Mouse (Mus musculus): ENCODE data around the gene Cacnb3. TPM values are rescaled to one million over a fixed set of nuclear protein-coding genes. Genes with fewer than 3 reads are reported as not detected.
A peak's percentile ranks its signal among the peaks of the same experiment; 100 is the strongest.

The Cacnb3 gene
- polyA plus RNA-seq, 1 experiment from 2014 or later, result 130 TPM

DNA sequence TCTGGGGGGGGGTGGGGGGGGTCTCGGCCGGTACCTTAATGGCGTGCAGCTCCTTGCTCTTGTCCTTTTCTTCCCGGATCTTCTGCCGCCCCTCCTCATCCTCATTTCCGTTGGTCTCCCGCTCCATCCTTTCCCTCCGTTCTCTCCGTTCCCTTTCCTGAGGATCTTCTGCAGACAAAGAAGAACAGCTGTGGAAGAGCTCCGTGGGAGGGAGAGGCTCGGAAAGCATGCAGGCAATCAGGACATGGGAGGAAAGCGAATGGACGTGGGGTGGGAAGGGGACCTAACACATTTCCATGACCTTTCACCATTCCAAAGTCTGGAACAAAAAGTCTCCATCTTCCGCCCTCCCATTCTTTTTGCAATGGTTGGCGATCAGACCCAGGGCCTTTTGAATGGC, 20.8 kb downstream of the Cacnb3 start:
- DNase-seq (no peak), ATAC-seq (ENCODE audit: low FRiP score, low TSS enrichment) (no peak)
- H3K4me1 ChIP-seq (ENCODE audit: control insufficient read depth, insufficient read depth, low read length), result no peaks in the 10 kb centered on the region
- H3K27ac ChIP-seq (replicated peaks; ENCODE audit: low read depth, low read length), result no peak overlapping the region
- H3K9ac ChIP-seq (replicated peaks; ENCODE audit: low read length), result no peak overlapping the region
- no peaks in the 10 kb centered on the region for H3K9me3 ChIP-seq (ENCODE audit: control insufficient read depth, low read length)
- no peak overlapping the region for H3K4me3 ChIP-seq (replicated peaks; ENCODE audit: low read depth, low read length)
- H3K27me3 ChIP-seq (ENCODE audit: control insufficient read depth, insufficient read depth, low read length), result no peaks in the 10 kb centered on the region
- no peak overlapping the region for H3K4me2 ChIP-seq (ENCODE audit: low read length)
- WGBS, result 89% methylated on average over 15 of the region's 15 CpGs
- H3K36me3 ChIP-seq (ENCODE audit: control insufficient read depth, insufficient read depth, low read length), result peaks cover 99% of the 10 kb centered on the region

DNA sequence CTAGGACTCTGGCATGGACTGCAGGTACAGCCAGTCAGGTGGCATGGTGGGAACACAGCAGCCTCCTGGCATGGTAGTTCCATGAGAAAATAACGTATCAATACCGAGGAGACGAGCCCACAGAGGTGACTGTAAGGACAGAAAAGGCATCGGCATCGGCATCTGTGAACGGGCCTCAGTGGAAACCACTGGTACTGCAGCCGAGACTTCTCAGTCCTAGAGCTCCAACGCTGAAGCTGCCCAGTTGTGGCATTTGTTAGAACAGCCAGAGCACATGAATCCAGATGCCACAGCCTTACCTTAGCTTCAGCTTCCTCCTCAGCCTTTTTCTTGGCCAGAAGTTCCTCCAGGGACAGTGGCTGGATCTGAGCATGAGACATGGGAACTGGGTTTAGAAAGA, 21.5 kb downstream of the Cacnb3 start:
- Histone ChIP-seq H3K9me3 (ENCODE audit: control insufficient read depth, low read length) (no peaks in the 10 kb centered on the region), H3K36me3 (ENCODE audit: control insufficient read depth, insufficient read depth, low read length) (peaks cover 99% of the 10 kb centered on the region), H3K27me3 (ENCODE audit: control insufficient read depth, insufficient read depth, low read length) (no peaks in the 10 kb centered on the region), H3K4me1 (ENCODE audit: control insufficient read depth, insufficient read depth, low read length) (no peaks in the 10 kb centered on the region), H3K27ac (replicated peaks; ENCODE audit: low read depth, low read length) (no peak overlapping the region), H3K4me2 (ENCODE audit: low read length) (no peak overlapping the region), H3K9ac (replicated peaks; ENCODE audit: low read length) (no peak overlapping the region), H3K4me3 (replicated peaks; ENCODE audit: low read depth, low read length) (no peak overlapping the region)
- DNase-seq (no peak), ATAC-seq (ENCODE audit: low FRiP score, low TSS enrichment) (no peak)
- WGBS, result 94% methylated on average over 8 of the region's 8 CpGs

DNA sequence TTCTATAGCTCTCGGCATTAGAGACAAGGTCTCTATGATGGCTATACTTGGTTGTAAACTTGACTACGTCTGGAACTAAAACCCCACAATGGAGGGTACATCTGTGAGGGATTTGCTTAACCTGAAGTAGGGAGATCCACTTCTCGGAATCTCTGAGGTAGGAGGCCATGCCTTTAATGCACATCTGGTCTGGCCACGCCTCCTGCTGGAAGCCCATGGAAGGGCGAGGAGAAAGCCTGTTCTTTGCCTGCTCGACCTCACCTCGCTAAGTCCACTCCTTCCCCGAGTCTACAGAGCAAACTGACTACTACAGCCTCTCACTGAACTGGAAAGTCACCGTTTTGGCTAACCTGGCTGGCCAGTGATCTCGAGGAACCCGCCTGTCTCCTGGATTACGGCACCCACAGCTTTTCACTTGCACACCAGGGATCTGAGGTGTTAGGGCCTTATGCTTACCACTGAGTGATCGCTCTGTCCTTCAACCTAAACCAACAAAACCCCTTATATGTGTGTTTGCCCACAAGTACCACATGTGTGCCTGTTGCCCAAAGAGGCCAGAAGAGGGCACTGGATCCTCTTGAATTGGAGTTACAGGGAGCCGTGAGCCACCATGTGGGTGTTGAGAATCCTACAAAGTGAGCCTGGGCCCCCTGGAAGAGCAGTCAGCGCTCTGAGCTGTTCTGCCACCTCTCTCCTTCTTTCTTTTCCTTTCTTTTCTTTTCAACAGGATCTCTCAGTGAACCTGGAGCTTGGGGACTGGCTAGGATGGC, 26.5 kb downstream of the Cacnb3 start:
- H3K4me3 ChIP-seq (replicated peaks; ENCODE audit: low read depth, low read length), result no peak overlapping the region
- 84% methylated on average over 15 of the region's 15 CpGs for WGBS

DNA sequence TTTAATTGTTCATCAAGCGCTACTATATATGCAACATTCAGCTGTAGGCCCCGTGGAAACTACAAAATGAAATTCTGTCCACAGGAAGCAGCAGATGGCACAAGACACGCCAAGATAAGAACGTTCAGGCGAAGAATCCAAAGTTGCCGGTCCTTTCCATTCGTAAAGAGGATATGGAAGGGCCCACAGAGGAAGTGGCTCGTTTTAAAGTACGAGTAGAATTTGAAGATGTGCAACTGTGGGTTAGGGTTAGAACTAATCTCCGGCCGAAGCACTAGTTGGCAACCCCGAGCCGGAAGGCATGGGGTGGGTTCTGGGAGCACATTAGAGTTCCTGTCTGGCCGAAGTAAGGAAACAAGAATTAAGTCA, 31.5 kb downstream of the Cacnb3 start:
- Histone ChIP-seq H3K4me3 (replicated peaks; ENCODE audit: low read depth, low read length) (peak overlapping the region; percentile 85), H3K4me1 (ENCODE audit: control insufficient read depth, insufficient read depth, low read length) (peaks cover 9% of the 10 kb centered on the region; the same call in 1 of the 2 replicates), H3K4me2 (ENCODE audit: low read length) (peak overlapping the region; percentile 83), H3K27ac (replicated peaks; ENCODE audit: low read depth, low read length) (peak overlapping the region; percentile 91), H3K9ac (replicated peaks; ENCODE audit: low read length) (peak overlapping the region; percentile 88), H3K27me3 (ENCODE audit: control insufficient read depth, insufficient read depth, low read length) (no peaks in the 10 kb centered on the region), H3K9me3 (ENCODE audit: control insufficient read depth, low read length) (no peaks in the 10 kb centered on the region), H3K36me3 (ENCODE audit: control insufficient read depth, insufficient read depth, low read length) (peaks cover 16% of the 10 kb centered on the region)
- under 1% methylated on average over 14 of the region's 14 CpGs for WGBS
- ATAC-seq (ENCODE audit: low FRiP score, low TSS enrichment) (no peak), DNase-seq (no peak)

More for the DNA sequence above, 26.5 kb downstream of the Cacnb3 start:
- Histone ChIP-seq H3K36me3 (ENCODE audit: control insufficient read depth, insufficient read depth, low read length) (peaks cover 65% of the 10 kb centered on the region), H3K4me2 (ENCODE audit: low read length) (no peak overlapping the region), H3K9me3 (ENCODE audit: control insufficient read depth, low read length) (no peaks in the 10 kb centered on the region), H3K27me3 (ENCODE audit: control insufficient read depth, insufficient read depth, low read length) (no peaks in the 10 kb centered on the region), H3K9ac (replicated peaks; ENCODE audit: low read length) (no peak overlapping the region), H3K4me1 (ENCODE audit: control insufficient read depth, insufficient read depth, low read length) (peaks cover 9% of the 10 kb centered on the region; the same call in 1 of the 2 replicates), H3K27ac (replicated peaks; ENCODE audit: low read depth, low read length) (no peak overlapping the region)
- no peak for DNase-seq
- no peak for ATAC-seq (ENCODE audit: low FRiP score, low TSS enrichment)

DNA sequence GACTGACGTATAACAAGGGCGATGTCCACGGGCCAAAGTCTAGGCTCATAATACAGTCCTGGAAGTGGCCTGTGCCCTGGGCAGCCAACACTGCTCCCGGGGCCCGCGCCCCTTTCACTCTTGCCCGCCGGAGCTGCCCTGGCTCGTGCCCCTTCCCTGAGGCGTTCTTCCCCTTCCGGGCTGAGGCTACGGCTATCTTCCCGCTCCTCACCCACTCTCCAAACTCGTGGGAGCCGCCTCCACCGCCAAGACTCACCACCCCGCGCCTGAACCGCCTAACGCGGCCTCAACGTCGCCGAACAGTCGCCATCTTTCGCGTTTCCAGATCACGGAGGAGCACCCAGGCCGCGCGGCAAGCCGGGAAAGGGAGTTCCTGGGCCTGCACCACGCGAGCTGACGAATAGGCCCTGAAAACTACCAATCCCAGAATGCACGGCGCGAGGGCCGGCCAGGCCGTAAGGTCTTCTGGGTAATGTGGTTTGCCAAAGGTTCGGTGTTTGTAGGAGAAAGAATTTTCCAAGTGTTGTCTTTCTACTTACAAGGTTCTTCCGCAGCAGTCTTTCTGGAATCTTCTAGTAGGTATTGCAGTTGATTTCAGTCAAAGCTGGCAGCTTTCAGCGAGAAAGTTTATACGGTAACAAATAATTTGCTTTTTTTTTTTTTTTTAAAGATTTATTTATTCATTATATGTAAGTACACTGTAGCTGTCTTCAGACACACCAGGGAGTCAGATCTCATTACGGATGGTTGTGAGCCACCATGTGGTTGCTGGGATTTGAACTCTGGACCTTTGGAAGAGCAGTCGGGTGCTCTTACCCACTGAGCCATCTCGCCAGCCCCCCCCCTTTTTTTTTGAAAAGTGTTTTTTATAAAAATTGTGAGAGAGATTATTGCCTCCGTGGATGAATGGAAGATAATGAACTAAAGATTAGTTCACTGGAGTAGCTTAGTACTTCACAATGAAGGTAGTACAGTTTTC, 32.2 kb downstream of the Cacnb3 start, which contains the start of gene Ddx23:
Gene Ddx23, minus strand, starts transcription at position 328 of the 979 bp plus-strand sequence.
- Histone ChIP-seq H3K4me3 (replicated peaks; ENCODE audit: low read depth, low read length) (peak within 1 kb of the TSS; percentile 85), H3K27me3 (ENCODE audit: control insufficient read depth, insufficient read depth, low read length) (no peaks in the 10 kb centered on the region), H3K9ac (replicated peaks; ENCODE audit: low read length) (peak within 1 kb of the TSS; percentile 88), H3K27ac (replicated peaks; ENCODE audit: low read depth, low read length) (peak within 1 kb of the TSS; percentile 91), H3K4me2 (ENCODE audit: low read length) (peak within 1 kb of the TSS; percentile 83), H3K4me1 (ENCODE audit: control insufficient read depth, insufficient read depth, low read length) (peaks cover 9% of the 10 kb centered on the region; the same call in 1 of the 2 replicates), H3K36me3 (ENCODE audit: control insufficient read depth, insufficient read depth, low read length) (peaks cover 9% of the 10 kb centered on the region), H3K9me3 (ENCODE audit: control insufficient read depth, low read length) (no peaks in the 10 kb centered on the region)
- peak; percentile 98 for DNase-seq
- WGBS, result 4% methylated on average over 47 of the region's 48 CpGs
- ATAC-seq (ENCODE audit: low FRiP score, low TSS enrichment), result peak; percentile 93

DNA sequence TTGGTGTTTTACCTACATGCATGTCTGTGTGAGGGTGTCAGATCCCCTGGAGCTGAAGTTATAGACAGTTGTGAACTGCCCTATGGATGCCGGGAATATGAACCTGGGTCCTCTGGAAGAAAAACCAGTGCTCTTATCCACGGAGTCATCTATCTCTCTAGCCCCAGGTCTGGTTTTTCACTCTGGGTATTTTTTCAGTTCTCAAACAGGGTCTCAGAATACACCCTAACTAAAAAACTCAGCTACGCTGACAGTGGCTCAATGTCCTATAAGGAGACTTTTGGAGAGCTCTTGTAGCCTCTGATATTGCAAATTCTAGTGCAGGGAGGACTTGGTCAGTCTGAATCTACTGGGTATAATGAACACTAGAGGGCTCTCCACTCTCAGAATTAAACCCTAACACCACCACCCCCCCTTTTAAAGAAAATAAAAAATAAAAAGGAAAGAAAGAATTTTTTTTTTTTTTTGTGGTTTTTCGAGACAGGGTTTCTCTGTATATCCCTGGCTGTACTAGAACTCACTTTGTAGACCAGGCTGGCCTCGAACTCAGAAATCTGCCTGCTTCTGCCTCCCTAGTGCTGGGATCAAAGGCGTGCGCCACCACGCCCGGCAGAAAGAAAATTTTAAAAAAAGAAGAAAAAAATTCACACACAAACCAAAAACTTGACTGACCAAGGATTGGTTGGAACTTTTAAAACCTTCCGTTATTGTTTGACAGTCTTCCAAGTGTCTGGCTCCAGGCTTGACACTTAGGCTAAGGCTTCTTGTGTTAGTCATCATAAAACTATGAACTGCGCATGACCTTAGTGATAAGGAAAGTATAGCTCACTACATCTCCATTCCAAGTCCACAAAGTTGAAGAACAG, 33.6 kb downstream of the Cacnb3 start:
- peak; percentile 68 for DNase-seq
- no peak overlapping the region for H3K27ac ChIP-seq (replicated peaks; ENCODE audit: low read depth, low read length)
- no peak overlapping the region for H3K4me3 ChIP-seq (replicated peaks; ENCODE audit: low read depth, low read length)
- no peak for ATAC-seq (ENCODE audit: low FRiP score, low TSS enrichment)
- WGBS, result 80% methylated on average over 11 of the region's 11 CpGs
- H3K4me2 ChIP-seq (ENCODE audit: low read length), result no peak overlapping the region
- H3K9me3 ChIP-seq (ENCODE audit: control insufficient read depth, low read length), result no peaks in the 10 kb centered on the region
- H3K4me1 ChIP-seq (ENCODE audit: control insufficient read depth, insufficient read depth, low read length), result peaks cover 9% of the 10 kb centered on the region; the same call in 1 of the 2 replicates
- no peaks in the 10 kb centered on the region for H3K27me3 ChIP-seq (ENCODE audit: control insufficient read depth, insufficient read depth, low read length)
- no peaks in the 10 kb centered on the region for H3K36me3 ChIP-seq (ENCODE audit: control insufficient read depth, insufficient read depth, low read length)
- no peak overlapping the region for H3K9ac ChIP-seq (replicated peaks; ENCODE audit: low read length)

DNA sequence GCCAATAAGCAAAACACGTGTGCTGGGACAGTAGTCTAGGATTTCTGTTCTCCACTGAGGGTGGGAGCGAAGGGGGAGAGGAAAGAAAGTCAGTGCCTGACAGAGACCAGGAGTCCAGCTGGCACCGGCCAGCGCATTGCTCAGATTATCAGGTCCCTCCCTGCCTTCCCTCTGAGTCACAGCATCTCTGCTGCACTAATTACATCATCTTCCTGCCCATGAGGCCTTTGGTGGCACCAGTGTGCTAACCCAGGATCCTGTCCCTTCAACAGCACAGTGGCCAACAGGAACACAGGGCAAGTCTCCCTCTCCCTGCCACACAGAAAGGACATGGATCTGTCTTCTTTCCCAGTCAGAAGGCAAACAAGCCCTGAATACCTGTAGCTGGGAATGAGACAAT, 42.0 kb downstream of the Cacnb3 start:
- peaks cover 35% of the 10 kb centered on the region for H3K4me1 ChIP-seq (ENCODE audit: control insufficient read depth, insufficient read depth, low read length)
- H3K27me3 ChIP-seq (ENCODE audit: control insufficient read depth, insufficient read depth, low read length), result no peaks in the 10 kb centered on the region
- peaks cover 6% of the 10 kb centered on the region; the same call in 1 of the 2 replicates for H3K36me3 ChIP-seq (ENCODE audit: control insufficient read depth, insufficient read depth, low read length)
- no peak overlapping the region for H3K27ac ChIP-seq (replicated peaks; ENCODE audit: low read depth, low read length)
- DNase-seq (no peak), ATAC-seq (ENCODE audit: low FRiP score, low TSS enrichment) (no peak)
- no peaks in the 10 kb centered on the region for H3K9me3 ChIP-seq (ENCODE audit: control insufficient read depth, low read length)
- WGBS, result 75% methylated on average over 4 of the region's 4 CpGs
- H3K9ac ChIP-seq (replicated peaks; ENCODE audit: low read length), result no peak overlapping the region
- no peak overlapping the region for H3K4me3 ChIP-seq (replicated peaks; ENCODE audit: low read depth, low read length)
- no peak overlapping the region for H3K4me2 ChIP-seq (ENCODE audit: low read length)

DNA sequence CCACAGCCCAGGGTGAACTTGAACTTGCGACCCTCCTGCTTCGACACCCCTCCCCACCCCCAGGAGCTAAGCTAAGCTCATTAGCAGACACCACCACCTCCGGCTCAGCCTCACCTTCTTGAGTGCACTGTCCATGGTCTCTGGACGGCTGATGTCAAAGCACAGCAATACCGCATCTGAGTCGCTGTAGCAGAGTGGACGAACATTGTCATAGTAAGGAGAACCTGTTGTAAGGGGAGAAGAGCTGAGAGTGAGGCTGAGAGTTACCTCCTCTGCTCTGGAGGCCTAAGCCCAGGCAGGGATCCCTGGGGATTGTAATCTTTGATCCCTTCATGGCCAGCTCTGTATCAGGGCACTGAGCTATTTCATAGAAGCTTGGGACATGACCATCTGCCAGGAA, 43.1 kb downstream of the Cacnb3 start:
- Histone ChIP-seq H3K4me2 (ENCODE audit: low read length) (peak overlapping the region; percentile 99), H3K9me3 (ENCODE audit: control insufficient read depth, low read length) (no peaks in the 10 kb centered on the region), H3K9ac (replicated peaks; ENCODE audit: low read length) (peak overlapping the region; percentile 60; the same call in 1 of the 2 replicates), H3K4me3 (replicated peaks; ENCODE audit: low read depth, low read length) (no peak overlapping the region), H3K4me1 (ENCODE audit: control insufficient read depth, insufficient read depth, low read length) (peaks cover 37% of the 10 kb centered on the region), H3K27ac (replicated peaks; ENCODE audit: low read depth, low read length) (peak overlapping the region; percentile 58), H3K27me3 (ENCODE audit: control insufficient read depth, insufficient read depth, low read length) (no peaks in the 10 kb centered on the region), H3K36me3 (ENCODE audit: control insufficient read depth, insufficient read depth, low read length) (peaks cover 6% of the 10 kb centered on the region; the same call in 1 of the 2 replicates)
- ATAC-seq (ENCODE audit: low FRiP score, low TSS enrichment), result no peak
- no peak for DNase-seq
- WGBS, result 79% methylated on average over 7 of the region's 7 CpGs

Data from midbrain, embryonic 14.5 days (tissue).